Mouse (Mus musculus) embryonic fibroblast, embryonic 13.5 days (primary cell): ENCODE data around the gene Gpr176. TPM values are rescaled to one million over a fixed set of nuclear protein-coding genes. Genes with fewer than 3 reads are reported as not detected.
A peak's percentile ranks its signal among the peaks of the same experiment; 100 is the strongest.

Source experiments
- H3K27ac ChIP-seq: 2 replicates; pipeline ENCODE4 v1.5.1; 2012; ENCODE audit warnings: low read length, control low read depth, inconsistent platforms; ENCODE audit not compliant: insufficient read depth
- H3K4me1 ChIP-seq: 2 replicates; pipeline ENCODE4 v1.6.1; 2011; ENCODE audit warnings: low read length; ENCODE audit not compliant: control insufficient read depth, insufficient read depth
- H3K4me3 ChIP-seq: 2 replicates; pipeline ENCODE4 v1.5.1; 2011; ENCODE audit warnings: mild to moderate bottlenecking, control low read depth, low read length; ENCODE audit not compliant: insufficient read depth
- CTCF ChIP-seq: IDR thresholded peaks from 2 replicates; pipeline ENCODE4 v1.5.1; 2011; ENCODE audit warnings: mild to moderate bottlenecking, control low read depth, low read length, moderate library complexity, borderline replicate concordance; ENCODE audit not compliant: insufficient read depth
- POLR2A ChIP-seq: IDR thresholded peaks from 2 replicates; pipeline ENCODE4 v1.6.1; 2011; ENCODE audit warnings: low read depth, mild to moderate bottlenecking, control low read depth, low read length, moderate library complexity
- polyA plus RNA-seq: library from polyadenylated mRNA; stranded (reverse); fragments of >200 nt; gene quantifications from 2 replicates; pipeline ENCODE4 v1.2.4, GENCODE M21; 2011; ENCODE audit warnings: low read depth; ENCODE audit not compliant: missing spikeins, insufficient read length

The Gpr176 gene
- polyA plus RNA-seq, 1 experiment, result 60.0 TPM

DNA sequence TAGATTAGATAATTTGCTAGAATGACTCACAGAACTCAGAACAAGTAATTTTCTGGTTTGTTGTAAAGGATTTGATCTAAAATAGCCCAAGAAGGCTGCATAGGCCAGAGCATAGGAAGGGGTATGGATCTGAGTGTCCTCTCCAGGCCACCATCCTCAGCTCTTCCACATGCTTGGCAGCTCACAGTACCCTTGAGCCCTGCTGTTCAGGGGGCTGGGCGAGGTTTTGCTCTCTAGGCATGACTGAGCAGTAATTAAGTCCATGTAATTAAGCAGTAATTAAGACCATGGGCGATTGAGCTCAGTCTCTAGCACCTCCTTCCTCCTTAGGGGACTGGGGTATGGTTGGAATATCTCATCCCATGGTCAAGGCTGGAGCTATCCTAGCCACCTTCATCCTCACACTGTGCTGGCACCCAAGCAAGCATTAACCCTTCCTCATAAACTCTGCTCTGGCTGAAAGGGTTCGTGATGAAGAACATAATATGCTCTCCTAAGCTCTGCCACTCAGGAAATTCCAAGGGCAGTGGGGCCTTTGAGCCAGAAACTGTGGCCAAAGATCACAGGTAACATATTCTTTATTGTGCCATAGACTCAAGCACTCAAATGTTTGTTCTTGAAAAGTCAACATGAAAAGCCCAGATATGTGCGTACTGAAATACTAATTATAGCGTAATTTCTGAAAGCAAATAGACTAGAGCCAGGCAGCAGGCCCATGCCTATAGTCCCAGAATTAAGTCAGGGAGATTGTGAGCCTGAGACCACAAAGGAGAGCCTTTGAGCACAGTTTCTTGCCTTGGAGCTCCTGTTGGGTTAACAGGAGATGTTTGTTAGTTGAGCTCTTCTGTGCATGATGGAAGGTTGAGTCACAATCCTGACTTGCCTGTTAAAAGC, 28.9 kb upstream of the Gpr176 start:
- Histone ChIP-seq H3K4me1 (0 out of 2 replicates have a peak, but pooled peaks cover 2% of the 10 kb centered on the region), H3K4me3 (no peak overlapping the region), H3K27ac (no peak overlapping the region)
- TF ChIP-seq CTCF, result no peak
- TF ChIP-seq POLR2A, result no peak

DNA sequence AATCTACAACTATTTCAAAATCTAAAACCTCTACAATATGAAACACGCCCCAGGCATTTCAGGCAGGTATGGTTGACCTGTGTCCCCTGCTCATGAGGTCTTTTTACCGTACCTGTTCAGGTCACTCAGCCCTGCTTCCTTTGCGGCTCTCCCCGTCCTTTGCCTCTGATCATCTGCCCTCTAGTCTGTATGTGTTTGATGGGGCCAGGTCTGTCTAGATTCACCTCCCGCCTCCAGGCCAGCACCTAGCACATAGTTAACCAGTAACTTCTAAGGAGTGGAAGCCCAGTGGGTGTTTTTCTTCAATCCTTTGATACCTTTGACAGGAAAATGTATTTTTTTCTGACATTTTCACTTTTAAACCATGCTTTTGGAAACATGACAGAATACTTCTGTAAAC, 26.5 kb upstream of the Gpr176 start:
- Histone ChIP-seq H3K27ac (no peak overlapping the region), H3K4me1 (0 out of 2 replicates have a peak, but pooled peaks cover 2% of the 10 kb centered on the region), H3K4me3 (no peak overlapping the region)
- TF ChIP-seq CTCF (no peak), POLR2A (no peak)

DNA sequence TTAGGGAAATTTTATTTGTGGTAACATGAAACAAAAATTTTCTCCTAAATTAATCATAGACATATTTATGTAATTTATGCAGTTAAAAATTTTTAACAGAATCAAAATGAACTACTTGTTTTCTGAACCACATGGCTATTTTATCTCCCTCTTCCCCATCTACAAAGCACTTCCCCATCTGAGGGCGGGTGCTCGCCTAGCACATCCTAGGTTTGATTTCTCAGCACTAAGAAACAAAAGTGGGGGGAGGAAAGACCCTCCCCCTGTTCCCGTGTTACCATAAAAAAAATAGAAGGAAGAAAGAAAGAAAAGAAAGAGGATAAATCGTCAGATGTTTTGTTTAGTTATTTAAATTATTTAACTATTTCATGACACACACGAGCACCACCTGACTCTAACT, 18.0 kb upstream of the Gpr176 start:
- Histone ChIP-seq H3K4me3 (no peak overlapping the region), H3K27ac (no peak overlapping the region), H3K4me1 (peaks cover 3% of the 10 kb centered on the region; the same call in 1 of the 2 replicates)
- TF ChIP-seq POLR2A (no peak), CTCF (no peak)

DNA sequence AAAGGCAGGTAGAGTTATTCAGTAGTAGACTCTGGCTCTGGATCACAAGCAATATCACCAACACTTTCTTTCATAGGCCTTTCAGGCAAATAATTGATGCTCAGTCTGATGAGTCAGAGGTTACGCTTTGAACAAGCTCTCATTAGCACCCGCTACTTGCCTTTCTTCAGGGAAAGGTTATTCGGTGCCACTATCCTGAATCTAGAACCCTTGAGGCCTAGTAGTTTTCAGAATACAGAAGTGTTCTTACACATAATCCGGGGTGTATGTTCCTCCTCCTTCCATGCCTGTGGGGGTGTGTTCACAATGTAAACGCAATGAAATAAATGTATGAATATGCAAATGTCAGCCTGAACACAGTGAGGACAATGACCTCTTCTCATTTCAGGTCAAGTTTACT, 16.9 kb upstream of the Gpr176 start:
- Histone ChIP-seq H3K27ac (no peak overlapping the region), H3K4me3 (peak overlapping the region; percentile 52), H3K4me1 (peaks cover 3% of the 10 kb centered on the region; the same call in 1 of the 2 replicates)
- TF ChIP-seq POLR2A (no peak), CTCF (no peak)

DNA sequence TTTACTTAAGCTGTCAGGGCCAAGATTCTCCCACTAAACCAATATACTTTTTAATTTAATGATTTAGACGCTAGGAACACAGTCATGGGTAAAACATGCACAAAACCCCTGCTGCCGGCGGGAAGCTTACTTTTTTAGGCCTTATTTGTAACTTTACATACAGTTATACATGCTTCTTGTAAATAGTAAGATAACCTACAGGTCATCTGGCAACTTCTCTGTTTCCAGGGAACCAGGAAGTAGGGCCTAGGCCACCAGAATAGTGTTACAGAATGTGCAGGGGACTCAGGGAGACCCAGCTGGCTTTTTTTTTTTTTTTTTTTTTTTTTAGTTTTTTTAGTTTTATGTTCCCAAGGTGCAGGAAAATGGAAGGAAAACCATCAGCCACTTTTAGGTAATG, 16.4 kb upstream of the Gpr176 start:
- no peak for TF ChIP-seq CTCF
- H3K4me1 ChIP-seq, result peaks cover 3% of the 10 kb centered on the region; the same call in 1 of the 2 replicates
- peak overlapping the region; percentile 52 for H3K4me3 ChIP-seq
- H3K27ac ChIP-seq, result peak overlapping the region; percentile 52; the same call in 1 of the 2 replicates

DNA sequence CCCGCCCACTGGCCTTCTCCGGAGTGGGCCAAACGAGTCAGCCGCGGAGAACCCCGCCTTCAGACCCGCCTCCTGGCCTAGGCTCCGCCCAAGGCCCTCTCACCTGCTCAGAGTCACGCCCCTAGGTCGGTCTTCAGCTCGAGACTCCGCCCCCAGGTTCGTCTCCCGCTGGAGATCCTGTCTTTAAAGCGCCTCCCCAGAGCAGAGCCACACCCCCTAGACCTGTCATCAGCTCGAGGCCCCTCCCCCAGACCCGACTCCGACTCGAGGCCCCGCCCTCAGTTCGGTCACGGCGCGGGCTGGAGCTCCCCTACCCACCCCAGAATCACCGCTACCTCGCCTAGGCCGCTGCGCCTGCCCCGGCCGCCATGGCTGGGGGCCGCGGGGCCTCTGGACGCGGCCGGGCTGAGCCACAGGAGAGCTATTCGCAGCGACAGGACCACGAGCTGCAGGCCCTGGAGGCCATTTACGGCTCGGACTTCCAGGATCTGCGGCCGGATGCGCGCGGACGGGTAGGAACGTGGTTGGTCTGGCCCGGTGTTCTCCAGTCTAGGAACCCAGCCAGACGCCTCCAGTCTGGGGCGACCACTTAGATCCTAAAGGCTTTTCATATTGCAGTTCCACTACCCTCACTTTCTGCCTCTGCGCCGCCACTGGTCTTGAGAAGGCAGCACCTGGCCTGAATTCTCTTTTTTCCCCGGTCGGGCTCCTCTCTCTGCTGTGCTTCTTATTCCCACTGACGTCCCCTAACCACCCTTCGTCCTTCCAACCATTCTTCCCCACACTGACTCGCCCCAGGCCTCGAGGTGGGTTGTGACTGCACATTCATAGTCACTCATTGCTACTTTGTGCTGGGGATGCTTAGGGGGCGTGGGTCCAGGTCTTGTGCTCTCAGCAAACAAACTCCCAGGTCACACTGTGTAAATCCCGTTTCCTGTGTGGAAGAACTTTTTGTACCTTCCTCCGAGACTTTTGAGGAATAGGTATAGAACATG, 15.4 kb upstream of the Gpr176 start, which contains the start of gene Eif2ak4:
TSS of gene Eif2ak4 (plus strand) at position 278 of the 995 bp plus-strand sequence.
- Histone ChIP-seq H3K27ac (peak within 1 kb of the TSS; percentile 85), H3K4me1 (peaks cover 3% of the 10 kb centered on the region; the same call in 1 of the 2 replicates), H3K4me3 (peak within 1 kb of the TSS; percentile 89)
- TF ChIP-seq CTCF (no peak), POLR2A (peak; percentile 86)

DNA sequence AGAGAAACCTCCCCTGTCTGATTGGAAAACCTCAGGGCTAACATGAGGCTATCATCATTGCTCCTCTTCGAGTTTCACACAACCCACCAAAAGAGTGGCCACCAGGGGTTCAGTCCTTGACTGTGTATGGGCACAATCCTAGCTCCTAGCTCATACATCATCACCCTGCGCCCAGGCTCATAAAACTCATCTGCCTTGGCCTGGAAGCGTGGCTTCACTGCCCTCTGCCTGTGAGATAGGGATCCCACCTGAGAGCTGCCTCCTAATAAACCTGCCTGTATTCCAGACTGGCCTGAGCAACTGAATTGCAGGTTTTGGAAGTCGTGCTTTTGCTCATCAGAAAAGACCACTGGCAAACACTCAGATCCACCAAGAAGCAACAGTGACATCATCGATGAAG, 10.2 kb upstream of the Gpr176 start:
- H3K4me1 ChIP-seq, result no peaks in the 10 kb centered on the region
- H3K27ac ChIP-seq, result no peak overlapping the region
- TF ChIP-seq CTCF, result peak; percentile 7; the same call in 1 of the 2 replicates
- no peak for TF ChIP-seq POLR2A
- no peak overlapping the region for H3K4me3 ChIP-seq

DNA sequence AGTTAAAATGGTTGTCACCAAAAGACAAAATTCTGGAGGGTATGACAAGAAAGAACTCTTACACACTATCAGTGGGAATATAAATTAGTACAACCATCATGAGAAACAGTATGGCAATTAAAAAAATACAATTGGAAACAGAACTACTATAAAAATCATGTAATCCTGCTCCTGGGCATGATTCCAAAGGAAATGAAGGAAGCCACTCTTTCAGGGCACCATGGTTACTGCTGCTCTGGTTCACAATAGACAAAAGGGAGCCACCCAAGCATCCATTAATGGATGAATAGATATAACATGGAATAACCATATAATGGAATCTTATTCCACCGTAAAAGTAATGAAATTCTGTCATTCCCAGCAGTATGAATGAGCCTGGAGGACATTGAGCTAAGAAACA, 6.5 kb upstream of the Gpr176 start:
- H3K4me3 ChIP-seq, result no peak overlapping the region
- TF ChIP-seq CTCF (no peak), POLR2A (no peak)
- no peaks in the 10 kb centered on the region; the same call in 1 of the 2 replicates for H3K4me1 ChIP-seq
- H3K27ac ChIP-seq, result no peak overlapping the region

DNA sequence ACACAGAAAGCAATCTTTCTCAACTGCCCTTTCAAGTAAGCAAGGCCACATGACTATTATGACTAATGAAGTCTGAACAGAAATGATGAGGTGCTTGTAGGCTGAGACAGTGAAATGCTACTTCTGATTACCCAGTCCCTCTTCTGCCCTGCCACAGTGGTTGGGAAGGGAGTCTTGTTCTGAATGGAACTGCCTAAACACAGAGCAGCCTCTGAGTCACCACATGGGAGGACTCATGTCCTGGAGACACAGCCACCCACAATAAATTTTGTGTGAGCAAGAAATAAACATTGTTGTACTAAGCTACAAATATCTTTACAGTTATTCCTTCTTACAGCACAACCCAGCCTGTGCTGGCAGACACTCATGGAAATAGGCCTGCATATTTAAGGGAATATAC, 2.7 kb upstream of the Gpr176 start:
- Histone ChIP-seq H3K27ac (peak overlapping the region; percentile 62; the same call in 1 of the 2 replicates), H3K4me3 (no peak overlapping the region), H3K4me1 (no peaks in the 10 kb centered on the region; the same call in 1 of the 2 replicates)
- TF ChIP-seq CTCF (no peak), POLR2A (no peak)
